Mouse (Mus musculus) heart, postnatal 4 days (tissue): ENCODE measurements around the gene Shf. TPM values are rescaled to one million over a fixed set of nuclear protein-coding genes. Genes with fewer than 3 reads are reported as not detected.
"Not testable (repeated sequence)": the region's sequence is repeated elsewhere in the genome, so short reads cannot be mapped to it uniquely, and the experiment has no call there.

Experiments used
- DNase-seq: peaks from one replicate; pipeline ENCODE4 v3.0.0; 2021
- total RNA-seq, 2 experiments: library from RNA; stranded (reverse); gene quantifications; 2 replicates each; pipeline ENCODE4 v1.2.3; 2021

The Shf gene
- total RNA-seq, 2 experiments from 2014 or later, result 10.1 to 11.3 TPM

DNA sequence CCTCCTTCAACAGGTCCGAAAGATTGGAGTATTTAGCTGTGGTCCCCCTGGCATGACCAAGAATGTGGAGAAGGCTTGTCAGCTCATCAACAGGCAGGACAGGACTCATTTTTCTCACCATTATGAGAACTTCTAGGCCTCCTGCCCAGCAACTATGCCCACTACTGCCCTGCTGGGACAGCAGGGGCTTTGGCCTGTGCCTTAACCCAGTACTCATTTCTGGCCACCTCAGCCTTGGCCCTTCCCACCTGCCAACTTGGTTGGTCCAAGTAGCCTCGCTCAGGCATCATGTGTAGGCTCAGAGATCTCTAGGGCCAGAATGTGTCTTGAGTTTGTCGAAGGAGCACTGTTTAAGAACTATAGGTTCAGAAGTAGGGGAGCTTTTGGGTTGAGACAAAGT, 21.7 kb downstream of the Shf start:
- DNase-seq, result no peak

DNA sequence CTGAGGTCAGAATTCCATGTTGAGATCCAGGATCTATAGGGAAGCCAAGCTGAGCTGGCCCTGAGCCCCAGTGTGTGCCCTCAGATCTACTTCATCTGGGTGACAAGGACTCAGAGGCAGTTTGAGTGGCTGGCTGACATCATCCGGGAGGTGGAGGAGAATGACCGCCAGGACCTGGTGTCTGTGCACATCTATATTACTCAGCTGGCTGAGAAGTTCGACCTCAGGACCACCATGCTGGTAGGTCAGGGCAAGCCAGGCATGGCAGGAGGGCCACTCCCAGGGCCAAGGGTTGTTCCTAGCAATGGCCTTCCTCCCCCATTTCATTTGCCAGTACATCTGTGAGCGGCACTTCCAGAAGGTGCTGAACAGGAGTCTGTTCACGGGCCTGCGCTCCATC, 22.8 kb downstream of the Shf start:
- DNase-seq, result not testable (repeated sequence)

DNA sequence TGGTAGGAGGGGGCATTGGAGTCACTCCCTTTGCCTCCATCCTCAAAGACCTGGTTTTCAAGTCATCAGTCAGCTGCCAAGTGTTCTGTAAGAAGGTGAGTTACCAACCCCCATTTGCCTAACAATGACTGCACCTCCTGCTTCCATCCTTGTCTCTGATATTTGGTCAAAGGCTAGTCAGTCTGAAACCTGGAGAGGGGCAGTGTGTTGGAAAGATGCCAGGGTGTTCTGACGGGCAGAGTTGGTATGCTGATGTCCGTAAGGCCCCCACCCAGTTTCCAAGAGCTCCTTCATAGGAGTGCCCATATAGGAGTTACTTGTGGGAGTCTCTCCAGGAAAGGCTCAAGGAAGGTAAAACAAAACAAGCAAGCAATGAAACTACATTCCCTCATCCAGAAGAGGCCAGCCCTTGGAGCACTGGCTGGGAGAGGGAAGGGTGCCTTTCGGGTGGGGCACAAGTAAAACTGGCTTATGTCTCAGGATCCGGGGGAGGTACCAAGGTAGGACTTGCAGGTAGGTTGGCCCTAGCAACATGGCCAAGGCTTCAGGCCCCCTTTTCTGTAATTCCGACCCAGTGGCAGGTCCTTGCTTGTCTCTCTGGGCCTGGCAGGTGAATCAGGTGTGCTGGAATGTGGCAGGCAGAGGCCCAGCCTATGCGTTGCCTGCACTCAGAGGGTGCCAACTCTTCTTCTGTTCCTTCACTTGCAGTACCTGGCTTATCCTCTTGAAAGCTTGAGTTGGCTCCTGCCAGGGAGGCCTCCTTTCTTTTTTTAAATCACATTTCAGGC, 23.7 kb downstream of the Shf start:
- DNase-seq, result no peak

DNA sequence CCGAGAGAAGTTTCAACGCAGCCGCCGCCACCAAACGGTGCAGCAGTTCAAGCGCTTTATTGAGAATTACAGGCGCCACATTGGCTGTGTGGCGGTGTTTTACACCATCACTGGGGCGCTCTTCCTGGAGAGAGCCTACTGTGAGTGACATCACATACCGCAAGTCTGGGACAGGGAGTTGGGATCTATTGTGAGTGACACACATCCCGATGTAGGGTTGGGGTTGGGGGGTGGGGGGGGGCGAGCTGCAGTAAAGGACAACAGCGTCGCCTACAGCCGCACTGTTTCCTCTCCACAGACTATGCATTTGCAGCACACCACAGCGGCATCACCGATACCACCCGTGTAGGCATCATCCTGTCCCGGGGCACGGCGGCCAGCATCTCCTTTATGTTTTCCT, 31.7 kb downstream of the Shf start:
- no peak for DNase-seq

DNA sequence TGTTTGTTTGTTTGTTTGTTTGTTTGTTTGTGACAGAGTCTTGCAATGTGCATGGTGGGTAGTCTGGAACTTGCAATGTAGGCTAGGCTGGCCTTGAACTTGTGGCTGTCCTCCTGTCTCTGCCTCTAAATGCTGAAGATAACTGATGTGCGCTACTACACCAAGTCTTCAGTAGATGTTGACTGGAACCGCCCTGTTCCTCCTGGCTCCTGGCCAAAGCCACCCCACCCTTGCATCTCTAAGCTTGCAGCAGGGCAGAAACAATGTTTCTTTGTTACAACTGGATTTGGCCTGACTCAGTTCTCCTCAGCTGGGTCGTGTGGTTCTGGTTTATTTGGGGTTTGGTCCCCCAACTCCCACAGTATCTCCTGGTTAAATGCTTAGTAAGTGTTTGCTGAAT, 34.8 kb downstream of the Shf start:
- peak; percentile 51 for DNase-seq

DNA sequence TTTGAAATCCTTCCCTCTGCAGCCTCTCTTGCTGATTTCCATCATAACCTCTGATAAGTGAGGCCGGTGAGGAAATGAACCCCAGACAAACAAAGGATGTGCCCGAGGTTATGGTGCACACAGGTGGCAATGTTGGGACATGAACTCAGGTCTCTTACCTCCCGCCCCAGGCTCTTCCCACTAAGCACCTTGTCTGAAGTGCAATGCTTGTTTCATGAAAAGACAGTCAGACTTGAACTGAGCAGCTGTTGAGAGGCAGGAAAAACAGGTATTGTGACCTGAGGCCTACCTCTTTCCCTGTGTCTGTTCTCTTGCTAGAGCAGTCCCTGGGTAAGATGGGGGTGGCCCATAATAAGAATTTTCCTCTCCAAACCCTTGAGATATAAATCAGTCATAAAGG, 36.7 kb downstream of the Shf start:
- DNase-seq, result no peak

DNA sequence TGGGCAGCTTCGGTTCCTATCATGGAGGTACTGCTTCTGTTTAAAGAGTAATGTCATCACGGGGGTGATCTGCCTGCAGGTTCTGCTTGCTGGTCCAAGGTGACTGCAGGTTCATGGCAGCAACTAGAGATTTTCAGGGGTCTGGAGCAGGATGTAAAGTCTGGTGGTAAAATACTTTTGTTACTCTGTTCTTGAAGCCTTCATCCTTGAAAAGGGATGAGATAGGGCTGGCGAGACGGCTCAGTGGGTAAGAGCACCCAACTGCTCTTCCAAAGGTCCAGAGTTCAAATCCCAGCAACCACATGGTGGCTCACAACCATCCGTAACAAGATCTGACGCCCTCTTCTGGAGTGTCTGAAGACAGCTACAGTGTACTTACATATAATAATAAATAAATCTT, 38.6 kb downstream of the Shf start:
- DNase-seq, result not testable (repeated sequence)

DNA sequence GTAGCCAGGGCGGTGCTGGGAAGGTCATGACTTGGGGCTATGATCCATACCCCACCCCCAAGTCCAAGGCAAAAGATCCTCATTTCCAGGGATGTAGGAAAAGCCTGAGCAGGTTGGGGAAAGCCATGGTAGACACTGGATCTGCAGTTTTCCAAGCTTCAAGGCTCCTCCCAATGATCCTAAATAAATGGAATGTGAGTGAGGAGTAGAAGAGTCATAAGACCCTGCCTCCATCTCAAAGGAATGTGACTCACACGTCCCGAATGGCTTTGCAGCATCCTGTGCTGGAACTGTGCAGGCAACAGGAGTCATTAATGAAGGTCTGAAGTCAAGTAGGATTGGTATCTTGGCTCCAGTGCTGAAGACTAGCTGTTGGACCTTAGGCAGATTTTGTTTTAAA, 41.0 kb downstream of the Shf start:
- no peak for DNase-seq

DNA sequence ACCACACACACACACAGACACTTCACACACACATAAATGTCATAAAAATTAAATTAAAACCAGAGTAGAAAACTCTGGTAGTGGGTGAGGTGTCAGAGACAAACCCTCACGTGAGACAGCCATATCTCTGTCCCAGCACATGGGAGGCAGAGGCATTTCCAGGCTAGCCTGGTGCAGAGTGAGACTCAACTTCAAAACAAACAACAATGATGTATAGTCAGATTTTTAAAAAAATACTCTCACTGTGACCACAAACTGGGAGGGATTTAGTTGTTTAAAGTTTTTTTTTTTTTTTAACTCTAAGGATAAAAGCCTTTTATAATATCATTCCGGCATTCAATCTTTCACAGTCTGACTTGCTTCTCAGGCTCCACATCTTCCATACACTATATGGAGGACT, 43.6 kb downstream of the Shf start:
- DNase-seq, result no peak

DNA sequence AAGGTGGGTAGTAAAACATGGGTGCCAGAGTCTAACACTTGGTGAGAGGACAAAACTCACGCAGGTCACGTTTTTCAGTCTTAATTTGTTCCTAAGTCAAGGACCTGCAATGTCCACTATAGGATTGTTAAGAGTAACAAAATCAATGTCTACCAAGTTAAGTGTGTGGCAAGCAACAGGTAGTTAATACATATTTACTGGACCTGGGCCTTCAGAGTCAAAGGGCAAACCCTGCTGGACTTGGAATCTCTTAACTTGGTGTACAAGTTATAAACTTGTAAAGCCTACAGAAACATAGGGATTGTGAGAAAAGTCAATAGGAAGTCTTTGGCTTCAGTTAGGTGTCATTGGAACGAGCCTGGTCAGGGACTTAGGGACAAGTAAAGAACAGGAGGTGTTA, 44.4 kb downstream of the Shf start:
- no peak for DNase-seq

DNA sequence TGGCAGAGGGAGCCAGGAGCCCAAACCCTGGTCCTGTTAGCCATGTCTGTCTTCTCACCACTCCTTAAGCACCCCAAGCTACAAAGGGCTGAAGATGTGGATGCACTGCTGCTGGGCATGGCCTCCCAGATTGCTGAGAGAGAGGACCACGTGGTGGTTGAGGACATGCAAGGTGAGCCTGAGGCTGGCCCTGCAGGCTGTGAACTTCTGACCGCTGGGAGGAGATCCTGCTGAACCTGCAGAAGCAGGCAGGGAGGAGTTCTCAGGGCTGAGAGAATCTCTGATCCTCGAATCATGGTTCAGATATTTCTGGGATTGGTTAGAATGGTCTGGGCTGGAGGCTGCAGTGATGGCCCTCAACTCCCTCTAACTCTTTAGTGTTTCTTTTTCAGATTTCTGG, 45.0 kb downstream of the Shf start:
- no peak for DNase-seq

DNA sequence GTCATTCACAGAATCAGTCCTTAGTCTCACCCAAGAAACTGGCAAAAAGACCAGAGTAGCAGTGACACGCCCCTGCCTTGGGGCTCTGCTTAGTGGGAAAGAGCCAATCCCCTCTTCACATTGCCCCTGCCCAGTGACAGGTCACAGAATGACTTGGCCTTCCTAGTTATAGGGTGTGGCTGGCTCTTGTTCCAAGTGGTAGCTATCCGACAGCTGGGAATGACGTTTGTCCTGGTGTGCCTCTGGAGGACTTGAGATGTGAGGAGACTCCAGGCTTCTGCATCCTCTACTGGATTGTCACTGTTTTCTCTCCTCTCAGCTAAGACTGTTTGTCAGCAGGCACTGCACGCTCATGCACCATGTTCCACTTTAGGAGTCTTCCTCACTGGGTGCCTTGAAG, 51.6 kb downstream of the Shf start:
- no peak for DNase-seq

DNA sequence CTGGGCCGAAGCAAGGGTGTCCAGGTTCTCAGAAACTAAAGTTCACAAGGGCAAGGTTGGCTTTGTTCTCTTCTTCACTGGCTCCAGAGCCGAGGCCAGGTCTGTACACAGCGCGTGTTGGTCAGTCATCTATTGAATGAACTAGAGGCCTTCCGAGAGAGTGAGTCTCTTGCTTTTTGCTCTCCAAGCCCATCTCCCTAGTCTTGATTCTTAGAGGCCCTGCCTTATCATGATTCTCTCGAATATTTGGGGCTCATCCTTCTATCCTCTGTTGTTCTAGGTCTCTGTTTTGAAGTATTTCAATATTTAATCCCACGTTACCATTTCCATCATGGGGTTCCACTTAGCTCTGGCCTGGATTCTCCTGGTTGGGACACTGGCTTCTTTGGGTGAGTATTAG, 53.6 kb downstream of the Shf start, which contains the start of gene Duox1:
TSS of gene Duox1 (plus strand) at position 301 of the 400 bp plus-strand sequence.
- DNase-seq, result no peak

DNA sequence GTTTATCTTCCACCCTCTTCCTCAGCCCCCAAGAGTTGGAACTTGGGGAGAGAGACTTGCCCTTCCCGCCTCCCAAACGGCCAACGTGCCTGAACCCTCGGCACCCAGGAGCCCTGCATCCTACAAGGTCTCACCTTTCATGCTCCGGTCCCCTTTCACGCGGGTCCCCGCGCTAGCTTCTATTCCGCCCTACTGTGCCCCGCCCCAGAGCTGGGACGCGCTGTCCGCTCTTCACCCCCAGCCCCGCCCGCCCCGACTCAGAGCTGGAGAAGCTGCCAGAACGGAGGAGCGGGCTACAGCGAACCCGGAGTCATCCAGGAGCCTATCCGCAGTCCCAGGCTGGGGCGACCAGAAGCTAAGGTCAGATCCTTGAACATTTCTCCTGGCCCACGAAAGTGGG, 55.4 kb downstream of the Shf start, which contains the start of gene Duoxa1:
TSS of gene Duoxa1 (minus strand) at position 195 of the 400 bp plus-strand sequence.
- no peak for DNase-seq

DNA sequence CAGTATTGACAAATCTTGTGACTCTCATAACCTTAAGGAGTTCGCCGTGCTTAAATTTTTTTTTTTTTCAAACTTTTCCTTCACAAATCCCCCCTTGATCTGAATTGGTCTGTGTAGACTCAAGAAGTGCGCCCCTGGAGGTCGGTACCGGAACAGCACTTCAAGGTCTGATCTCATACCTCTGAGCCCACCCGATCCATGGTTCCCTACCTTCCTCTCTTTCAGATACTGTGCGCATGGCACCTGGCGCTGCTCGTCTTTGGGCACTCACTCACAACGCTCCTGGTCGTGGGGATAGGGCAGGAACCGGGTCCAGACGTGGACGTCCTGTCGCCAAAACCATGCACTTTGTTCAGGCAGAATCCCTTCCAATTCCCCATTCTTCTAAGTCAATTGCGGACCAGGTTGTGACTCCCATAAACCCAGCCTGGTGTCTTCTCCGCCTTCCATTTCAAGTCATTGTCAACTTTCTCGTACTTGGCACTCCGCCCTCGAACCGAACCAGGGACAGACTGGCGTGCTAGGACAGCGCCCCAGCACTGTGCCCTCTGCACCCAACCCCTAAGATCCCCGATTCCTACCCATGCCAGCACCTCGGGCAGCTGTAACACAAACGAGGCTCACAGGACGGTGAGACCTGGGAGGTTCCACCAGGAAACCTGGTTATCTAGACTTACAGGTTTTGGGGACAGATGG, 56.1 kb downstream of the Shf start:
- DNase-seq, result peak; percentile 76

DNA sequence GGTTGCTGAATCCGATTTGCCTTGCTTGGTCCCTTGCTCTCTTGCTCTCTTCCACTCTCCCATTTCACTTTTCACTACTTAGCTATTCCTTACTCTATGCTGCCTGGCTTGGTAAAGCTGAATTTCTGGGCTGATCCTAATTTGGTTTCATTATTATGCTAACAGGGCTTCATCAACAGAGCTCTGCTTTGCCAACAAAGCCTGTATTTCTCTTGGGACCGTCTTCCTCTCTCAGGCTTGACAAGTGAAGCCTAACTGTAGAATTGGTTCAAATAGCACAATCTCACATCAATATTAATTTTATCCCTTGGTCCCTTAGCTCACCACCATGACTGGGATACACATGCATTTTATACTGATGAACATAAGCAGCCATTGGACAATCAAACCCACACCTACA, 57.4 kb downstream of the Shf start:
- no peak for DNase-seq

DNA sequence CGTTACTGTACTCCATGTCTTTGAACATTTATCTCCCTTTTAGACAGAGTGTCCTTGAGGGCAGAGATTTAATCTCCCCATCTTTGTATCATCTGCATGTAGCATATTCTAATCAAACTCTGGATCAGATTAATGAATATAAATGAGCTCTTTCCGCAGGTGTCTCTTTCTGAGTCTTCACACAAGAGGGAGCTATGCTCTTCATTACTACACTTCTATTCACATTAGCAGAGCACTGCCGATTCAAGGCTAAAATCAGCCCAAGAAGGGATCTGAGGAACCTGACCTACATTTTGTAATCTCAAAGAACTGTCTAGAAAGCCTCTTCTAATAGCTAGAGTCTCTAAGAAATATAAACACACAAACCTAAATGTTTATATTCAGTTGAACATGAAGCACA, 59.3 kb downstream of the Shf start:
- no peak for DNase-seq

DNA sequence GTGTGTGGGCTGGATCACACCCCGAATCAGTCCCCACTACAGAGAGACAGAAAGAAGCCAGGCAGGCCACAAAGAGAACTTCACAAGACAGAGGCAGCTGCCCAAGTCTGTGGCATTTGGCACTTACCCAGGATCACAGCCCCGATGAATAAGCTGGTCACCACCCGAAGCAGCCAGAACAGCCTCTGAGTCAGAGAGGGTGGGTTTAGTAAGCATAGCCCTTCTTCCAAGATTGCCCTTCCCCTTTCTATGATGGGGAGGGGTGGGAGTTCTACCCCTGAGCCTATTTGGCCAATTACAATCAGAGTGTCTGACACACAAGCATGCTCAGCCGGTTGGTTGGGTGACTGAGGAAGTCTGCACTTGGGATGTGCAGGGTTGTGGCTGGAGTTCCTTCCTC, 62.8 kb downstream of the Shf start:
- DNase-seq, result no peak

DNA sequence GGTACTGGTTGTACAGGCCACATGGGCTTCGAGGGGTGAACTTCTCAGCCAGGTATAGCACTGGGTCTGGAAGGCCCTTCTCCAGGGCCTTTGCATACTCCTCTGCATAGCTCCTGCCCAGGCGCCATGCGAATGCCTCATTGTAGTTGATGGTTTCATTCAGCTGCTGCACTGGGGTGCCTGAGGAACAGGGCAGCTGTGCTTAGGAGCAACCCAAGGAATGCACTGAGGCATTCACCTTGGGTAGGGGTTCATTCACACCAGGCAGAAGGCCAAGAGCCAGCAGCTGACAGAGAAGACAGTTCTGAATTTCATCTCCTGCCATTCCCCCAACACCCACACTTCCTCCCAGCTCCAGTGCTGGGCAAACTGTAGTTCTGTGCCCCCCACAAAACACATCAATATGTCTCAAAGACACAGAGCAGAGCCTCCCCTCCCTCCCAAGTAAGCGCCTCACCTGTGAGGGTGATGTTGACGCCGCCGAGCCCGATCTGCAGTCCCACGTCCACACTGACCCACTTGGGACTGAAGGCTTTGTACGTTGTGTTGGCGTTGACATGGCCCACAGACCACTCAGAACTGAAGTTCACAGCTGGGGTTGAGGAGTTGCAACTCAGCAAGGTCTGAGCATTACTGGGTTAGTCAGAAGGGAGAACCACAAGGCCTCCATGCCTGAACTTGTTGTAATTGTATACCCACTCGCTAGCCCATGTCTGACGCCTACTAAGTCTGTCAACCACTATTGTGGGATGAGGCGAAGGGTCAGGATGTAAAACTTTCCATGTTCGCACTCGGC, 63.7 kb downstream of the Shf start:
- no peak for DNase-seq

DNA sequence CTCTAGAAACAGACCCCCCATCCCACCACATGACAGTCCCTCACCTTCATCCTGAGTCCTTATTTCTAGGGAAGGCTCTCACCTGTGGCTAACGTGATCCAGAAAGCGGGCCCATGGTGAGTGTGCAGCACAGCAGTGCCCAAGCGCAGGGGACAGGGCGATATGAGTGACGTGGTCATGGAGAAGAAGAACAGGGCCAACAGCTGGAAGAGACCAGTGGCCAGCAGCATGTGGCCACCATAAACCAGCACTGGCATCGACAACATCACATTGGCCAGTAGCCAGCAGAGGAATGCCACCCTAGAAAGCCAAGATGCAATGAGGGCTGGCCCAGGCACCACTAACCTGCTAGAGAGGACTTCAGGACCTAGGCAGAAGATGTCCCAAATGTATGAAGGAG, 64.4 kb downstream of the Shf start:
- DNase-seq, result no peak

DNA sequence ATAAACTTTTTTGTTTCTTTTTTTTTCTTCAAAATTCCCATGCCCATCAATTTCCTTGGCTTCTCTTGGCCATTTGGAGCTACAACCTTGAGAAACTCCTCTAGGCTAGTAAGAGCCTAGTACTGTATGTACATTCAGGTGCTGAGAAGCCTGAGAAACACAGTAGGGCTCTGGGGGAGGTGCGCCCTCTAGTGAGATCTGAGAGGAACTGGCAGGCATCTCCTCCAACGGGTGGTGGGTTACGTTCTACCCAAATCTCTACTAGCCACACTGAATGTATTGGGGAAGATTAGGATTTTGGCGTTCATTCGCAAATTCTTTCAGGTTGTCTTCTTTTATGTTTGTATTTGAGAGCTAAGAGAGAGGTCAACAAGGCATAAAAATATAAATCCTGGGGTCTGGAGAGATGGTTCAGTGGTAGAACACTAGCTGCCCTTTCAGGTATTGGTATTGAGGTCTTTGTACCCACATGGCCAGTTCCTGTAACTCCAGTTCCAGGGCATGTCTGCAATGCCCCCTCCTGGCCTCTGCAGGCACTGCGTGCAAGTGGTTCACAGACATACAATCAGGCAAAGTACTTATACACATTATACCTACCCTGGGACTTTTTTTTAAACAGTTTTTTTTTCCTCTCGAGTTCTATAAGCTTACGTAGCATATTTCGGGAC, 66.3 kb downstream of the Shf start:
- peak; percentile 74 for DNase-seq

DNA sequence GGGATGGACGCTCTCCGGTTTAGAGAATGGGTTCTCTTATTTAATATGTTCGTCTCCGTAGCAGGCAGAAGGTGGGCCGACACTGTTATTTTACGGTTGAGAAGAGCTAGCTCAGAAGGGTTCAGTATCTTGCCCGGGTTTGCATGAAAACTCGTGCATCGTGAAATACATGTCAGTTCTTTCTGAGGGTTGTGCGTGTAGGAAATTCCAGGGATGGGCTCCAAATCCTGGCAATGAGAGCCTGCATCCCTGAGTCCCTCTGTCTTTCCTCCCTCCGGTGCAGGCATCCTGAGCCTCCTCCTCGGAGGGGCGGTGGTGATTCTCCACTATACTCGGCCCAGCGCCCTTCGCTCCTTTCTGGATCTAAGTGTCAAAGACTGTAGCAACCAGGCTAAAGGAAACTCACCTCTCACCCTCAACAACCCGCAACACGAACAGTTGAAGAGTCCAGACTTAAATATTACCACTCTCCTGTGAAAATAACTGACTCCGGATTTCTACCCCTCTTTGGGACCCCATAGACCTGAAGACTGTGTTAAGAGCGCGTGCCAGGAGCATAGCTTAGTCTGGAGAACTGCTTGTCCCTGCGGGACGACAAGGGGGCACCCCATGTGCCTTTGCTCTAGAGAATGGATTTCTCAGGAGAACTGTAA, 66.9 kb downstream of the Shf start:
- DNase-seq, result no peak
